8 mouse cellular contexts compared by ENCODE assay signal in genomic region chr16:23456534-23456933, GRCm38 (mm10). TPM values are rescaled to one million over a fixed set of nuclear protein-coding genes. Genes with fewer than 3 reads are reported as not detected.
A peak's percentile ranks its signal among the peaks of the same experiment; 100 is the strongest.
DNase-seq lines count a peak whose midpoint lies in the region; ATAC-seq and TF ChIP-seq lines count a peak whose summit lies in the region.

No protein-coding gene starts in this region.

- no peak overlapping the region for H3K4me2 ChIP-seq in stomach, postnatal 0 days (replicated peaks; ENCODE audit: low read depth)
- no peak overlapping the region for H3K4me2 ChIP-seq in midbrain, embryonic 13.5 days (replicated peaks)

- no peak for TF ChIP-seq EP300 in stomach, postnatal 0 days (optimal IDR thresholded peaks at IDR 0.05)

- no peak overlapping the region for H3K4me3 ChIP-seq in stomach, postnatal 0 days (ENCODE audit: low read depth, low read length)
- no peak overlapping the region for H3K4me3 ChIP-seq in midbrain, embryonic 13.5 days (replicated peaks)

- no peaks in the 10 kb centered on the region for H3K36me3 ChIP-seq in stomach, postnatal 0 days (ENCODE audit: control insufficient read depth, insufficient read depth, low read length)
- H3K36me3 ChIP-seq in midbrain, embryonic 13.5 days = no peaks in the 10 kb centered on the region

- TF ChIP-seq CTCF in stomach, postnatal 0 days (IDR thresholded peaks at IDR 0.05; ENCODE audit: low read depth) = no peak

- peak; percentile 16 for DNase-seq in urinary bladder, postnatal 25 days (ENCODE audit: low spot score)
- DNase-seq in urinary bladder, postnatal 10 days (ENCODE audit: low spot score) = no peak
- peak; percentile 77 to 79 for DNase-seq in cerebellum, postnatal 10 days
- peak; percentile 40 for DNase-seq in kidney, adult 9 months
- no peak for DNase-seq in stomach, postnatal 0 days (ENCODE audit: low spot score)
- DNase-seq in spleen, postnatal 4 days (ENCODE audit: low spot score in 2 of 2) = no peak
- no peak for DNase-seq in frontal cortex, adult 2 months (ENCODE audit: extremely low spot score in 1 of 2, low spot score in 1 of 2)

- H3K4me1 ChIP-seq in stomach, postnatal 0 days (replicated peaks; ENCODE audit: control insufficient read depth, insufficient read depth) = no peaks in the 10 kb centered on the region
- no peaks in the 10 kb centered on the region for H3K4me1 ChIP-seq in midbrain, embryonic 13.5 days (replicated peaks)

- H3K9me3 ChIP-seq in stomach, postnatal 0 days (ENCODE audit: control insufficient read depth, low read length) = no peaks in the 10 kb centered on the region
- H3K9me3 ChIP-seq in midbrain, embryonic 13.5 days = no peaks in the 10 kb centered on the region

- no peak overlapping the region for H3K9ac ChIP-seq in stomach, postnatal 0 days (ENCODE audit: low read length)
- H3K9ac ChIP-seq in midbrain, embryonic 13.5 days (replicated peaks) = no peak overlapping the region

- no peak overlapping the region for H3K27ac ChIP-seq in stomach, postnatal 0 days (replicated peaks)
- H3K27ac ChIP-seq in midbrain, embryonic 13.5 days = no peak overlapping the region

- 31% methylated on average over 3 of the region's 3 CpGs for WGBS in stomach, postnatal 0 days
- 88% methylated on average over 3 of the region's 3 CpGs for WGBS in midbrain, embryonic 13.5 days

- H3K27me3 ChIP-seq in stomach, postnatal 0 days (ENCODE audit: control insufficient read depth, insufficient read depth, low read length) = no peaks in the 10 kb centered on the region
- no peaks in the 10 kb centered on the region; the same call in 1 of the 2 replicates for H3K27me3 ChIP-seq in midbrain, embryonic 13.5 days

- peak; percentile 42; the same call in 1 of the 2 replicates for ATAC-seq in stomach, postnatal 0 days (ENCODE audit: low FRiP score, low TSS enrichment)
- ATAC-seq in midbrain, embryonic 13.5 days = no peak

RNA-seq across cellular contexts. Expression of gene Rtp1, which starts 27.6 kb away (rescaled TPM):
- polyA plus RNA-seq in stomach, postnatal 0 days (2015; fragmentation: Nextera tagmentation; extraction: Ambion mirVana) = 0.02 TPM in 1 of 2 replicates, not detected in the other
- polyA plus RNA-seq in frontal cortex, adult 2 months (2012; rRNA removed) = 0.30 and 0.59 TPM in 2 replicates
- 0.08 and 0.14 TPM in 2 replicates for polyA plus RNA-seq in midbrain, embryonic 13.5 days (2015; fragmentation: Nextera tagmentation; extraction: Ambion mirVana)

Comparison
In these comparisons a context has a peak if more than half of its experiments do, and no peak if none do; other contexts are left out.
1. DNase-seq: peak in urinary bladder, postnatal 25 days (single experiment), cerebellum, postnatal 10 days (2 of 2) and kidney, adult 9 months (single experiment); none in urinary bladder, postnatal 10 days (single experiment), stomach, postnatal 0 days (single experiment), spleen, postnatal 4 days (0 of 2) and frontal cortex, adult 2 months (0 of 2).